Mouse (Mus musculus) midbrain, postnatal 0 days (tissue): ENCODE results near the gene Exph5. TPM values are rescaled to one million over a fixed set of nuclear protein-coding genes. Genes with fewer than 3 reads are reported as not detected.

Experiments used
- ATAC-seq: fragments of 200-750 bp; cut with Nextera tagmentation; 2 replicates; pipeline ENCODE4 v1.8.0; 2017; ENCODE audit warnings: moderate number of reproducible peaks, mild to moderate bottlenecking, moderate TSS enrichment, moderate library complexity; ENCODE audit not compliant: low FRiP score
- DNase-seq: peaks from one replicate; pipeline ENCODE4 v3.0.0-alpha.2; 2015; ENCODE audit warnings: low spot score
- H3K27ac ChIP-seq: fragments of 300-500 bp; sonication (generic); 2 replicates; pipeline ENCODE4 v1.5.1; 2014; ENCODE audit warnings: low read depth, mild to moderate bottlenecking, low read length, mixed read lengths
- H3K27me3 ChIP-seq: fragments of 300-500 bp; sonication (generic); 2 replicates; pipeline ENCODE4 v1.6.1; 2014; ENCODE audit warnings: low read length, control low read depth, mixed read lengths; ENCODE audit not compliant: insufficient read depth
- H3K36me3 ChIP-seq: fragments of 300-500 bp; sonication (generic); 2 replicates; pipeline ENCODE4 v1.6.1; 2014; ENCODE audit warnings: low read length, control low read depth, mixed read lengths; ENCODE audit not compliant: insufficient read depth
- H3K4me1 ChIP-seq: fragments of 300-500 bp; sonication (generic); 2 replicates; pipeline ENCODE4 v1.6.1; 2014; ENCODE audit warnings: mild to moderate bottlenecking, control low read depth, antibody characterized with exemption, low read length, mixed read lengths; ENCODE audit not compliant: insufficient read depth
- H3K4me2 ChIP-seq: fragments of 300-500 bp; sonication (generic); 2 replicates; pipeline ENCODE4 v1.6.1; 2014; ENCODE audit warnings: low read depth, mild to moderate bottlenecking, low read length, mixed read lengths; ENCODE audit not compliant: poor library complexity, severe bottlenecking
- H3K4me3 ChIP-seq: fragments of 300-500 bp; sonication (generic); 2 replicates; pipeline ENCODE4 v1.5.1; 2014; ENCODE audit warnings: low read depth, mild to moderate bottlenecking, low read length, moderate library complexity
- H3K9ac ChIP-seq: fragments of 300-500 bp; sonication (generic); replicated peaks from 2 replicates; pipeline ENCODE4 v1.6.1; 2014; ENCODE audit warnings: mild to moderate bottlenecking, low read length, moderate library complexity, mixed read lengths; ENCODE audit not compliant: poor library complexity, severe bottlenecking
- H3K9me3 ChIP-seq: fragments of 300-500 bp; sonication (generic); 2 replicates; pipeline ENCODE4 v1.6.1; 2016; ENCODE audit warnings: low read length, control low read depth
- CTCF ChIP-seq: IDR thresholded peaks from 2 replicates; pipeline ENCODE4 v1.5.1; 2016; ENCODE audit warnings: antibody characterized with exemption, mild to moderate bottlenecking
- WGBS: fragments of 180-500 bp; shearing (Covaris S2); extraction: QIAGEN DNeasy Blood & Tissue Kit; methylation state at CpG from one replicate; pipeline ENCODE4 v1.1.7; 2014; 5-methylcytosine and 5-hydroxymethylcytosine counted together
- microRNA-seq: library from miRNA; unstranded; fragments of <30 nt; microRNA quantifications from one replicate; pipeline ENCODE4, GENCODE M21; 2016; ENCODE audit warnings: borderline number of aligned reads
- polyA plus RNA-seq: library from polyadenylated mRNA; unstranded; fragments of >200 nt; fragmentation: Nextera tagmentation; extraction: Ambion mirVana; gene quantifications from 2 replicates; pipeline ENCODE4 v1.2.1, GENCODE M21; 2015
- total RNA-seq: library from RNA; depleted of rRNA; stranded (reverse); fragments of >200 nt; gene quantifications from 2 replicates; pipeline ENCODE4 v1.2.3, GENCODE M21; 2014; rRNA removed

The Exph5 gene
- total and polyA plus RNA-seq, 2 experiments from 2014 or later, result 0.16 to 1.3 TPM

DNA sequence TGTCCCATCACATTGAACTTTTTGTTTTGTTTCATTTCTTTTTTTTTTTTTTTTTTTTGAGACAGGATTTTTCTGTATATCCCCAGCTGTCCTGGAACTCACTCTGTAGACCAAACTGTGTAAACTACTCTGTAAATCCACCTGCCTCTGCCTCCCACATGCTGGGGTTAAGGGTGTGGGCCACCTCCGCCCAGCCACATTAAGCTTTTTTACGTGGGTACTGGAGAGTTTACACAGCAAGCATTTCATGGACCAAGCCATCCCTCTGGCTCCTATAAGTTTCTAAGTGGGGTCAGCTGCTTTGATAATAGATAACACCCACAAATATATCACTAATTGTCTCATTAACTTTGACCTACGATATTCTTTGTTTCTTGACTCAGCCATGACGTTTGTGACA lies 107.1 kb downstream of the Exph5 start:
- DNase-seq, result no peak
- ATAC-seq, result no peak
- no peaks in the 10 kb centered on the region for H3K36me3 ChIP-seq
- H3K9ac ChIP-seq, result no peak overlapping the region
- 84% methylated on average over 4 of the region's 4 CpGs for WGBS
- H3K4me1 ChIP-seq, result no peaks in the 10 kb centered on the region
- H3K4me2 ChIP-seq, result no peak overlapping the region
- TF ChIP-seq CTCF, result no peak
- H3K4me3 ChIP-seq, result no peak overlapping the region
- H3K27ac ChIP-seq, result no peak overlapping the region
- no peaks in the 10 kb centered on the region for H3K9me3 ChIP-seq
- H3K27me3 ChIP-seq, result no peaks in the 10 kb centered on the region

DNA sequence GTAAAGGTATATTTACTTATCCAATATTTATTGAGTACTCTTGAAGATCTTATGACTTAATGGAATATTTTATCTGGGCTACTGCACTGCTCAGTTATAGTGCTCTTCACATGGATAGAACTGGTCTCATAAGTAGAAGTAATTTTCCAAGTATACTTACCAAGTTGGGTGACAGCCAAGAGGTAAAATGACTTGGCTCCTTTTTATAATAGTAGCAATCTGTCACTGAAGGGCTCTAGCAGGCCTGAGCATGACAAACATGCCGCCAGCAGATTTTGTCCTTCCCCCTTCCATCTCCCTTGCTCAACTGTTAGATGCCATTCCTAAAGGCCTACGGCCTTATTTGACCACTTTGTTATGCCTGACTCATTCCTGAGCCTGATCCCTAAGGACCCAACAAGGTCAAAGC lies 107.5 kb downstream of the Exph5 start:
- no peaks in the 10 kb centered on the region for H3K36me3 ChIP-seq
- TF ChIP-seq CTCF, result no peak
- H3K4me2 ChIP-seq, result no peak overlapping the region
- no peaks in the 10 kb centered on the region for H3K4me1 ChIP-seq
- no peak overlapping the region for H3K4me3 ChIP-seq
- no peaks in the 10 kb centered on the region for H3K9me3 ChIP-seq
- no peaks in the 10 kb centered on the region for H3K27me3 ChIP-seq
- H3K9ac ChIP-seq, result no peak overlapping the region
- H3K27ac ChIP-seq, result no peak overlapping the region
- 95% methylated on average over 2 of the region's 2 CpGs for WGBS
- ATAC-seq (no peak), DNase-seq (no peak)

DNA sequence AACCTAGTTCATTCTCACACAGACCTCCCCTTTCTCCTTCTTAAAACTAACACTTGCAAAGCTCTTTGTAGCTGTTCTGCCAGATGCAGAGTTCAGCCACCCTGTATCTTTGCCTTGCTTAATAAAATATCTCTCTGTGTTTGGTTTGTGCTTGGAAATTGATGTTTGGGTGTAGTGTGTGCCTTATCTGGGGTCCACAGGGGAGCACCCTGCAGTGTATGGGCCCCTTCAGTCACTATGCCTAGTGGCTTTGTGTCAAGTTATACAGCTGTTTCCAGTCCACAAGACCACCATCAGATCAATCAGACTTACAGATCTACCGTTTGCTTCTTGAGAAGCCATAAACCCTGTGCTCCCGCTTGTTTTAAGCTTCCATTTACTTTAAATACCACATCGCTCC lies 108.0 kb downstream of the Exph5 start:
- Histone ChIP-seq H3K4me3 (no peak overlapping the region), H3K27me3 (no peaks in the 10 kb centered on the region), H3K4me1 (no peaks in the 10 kb centered on the region), H3K36me3 (no peaks in the 10 kb centered on the region), H3K9me3 (no peaks in the 10 kb centered on the region), H3K27ac (no peak overlapping the region), H3K4me2 (no peak overlapping the region), H3K9ac (no peak overlapping the region)
- ATAC-seq (no peak), DNase-seq (no peak)
- TF ChIP-seq CTCF, result no peak
- 86% methylated on average over 3 of the region's 3 CpGs for WGBS

DNA sequence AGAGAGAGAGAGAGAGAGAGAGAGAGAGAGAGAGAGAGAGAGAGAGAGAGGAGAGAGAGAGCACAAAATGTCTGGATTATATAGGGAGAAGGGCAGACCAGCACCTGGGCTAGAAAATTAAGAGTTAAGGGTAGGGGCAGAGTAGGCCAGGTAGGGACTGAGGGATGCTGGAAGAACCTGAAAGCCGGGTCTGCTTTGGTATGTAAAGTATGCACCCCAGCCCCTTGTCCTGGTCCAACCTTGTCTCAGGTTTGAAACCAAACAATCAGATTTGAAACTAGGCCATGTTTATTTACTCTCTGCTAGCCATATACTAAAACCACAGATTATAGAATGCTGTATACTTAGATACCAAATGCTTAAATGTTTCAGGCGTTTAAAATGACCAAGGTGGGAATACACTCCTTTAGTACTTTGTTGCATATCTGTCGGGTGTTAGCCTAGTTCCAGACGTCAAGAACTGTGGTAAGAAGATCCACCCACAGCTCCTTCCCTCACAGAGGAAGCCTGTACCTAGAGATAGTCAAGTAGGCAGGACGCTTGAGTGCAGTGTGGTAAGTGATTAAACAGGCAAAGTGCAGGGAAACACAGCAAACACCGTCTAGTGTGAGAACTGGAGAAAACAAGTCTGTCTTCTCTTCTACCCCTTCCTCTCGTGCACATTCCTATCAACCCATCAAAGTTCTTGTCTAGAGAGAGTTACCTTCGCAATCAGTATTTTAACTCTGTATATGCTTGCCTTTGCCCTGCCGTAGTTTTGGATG lies 120.8 kb downstream of the Exph5 start:
- H3K4me3 ChIP-seq, result no peak overlapping the region
- no peaks in the 10 kb centered on the region for H3K36me3 ChIP-seq
- no peak for ATAC-seq
- H3K27me3 ChIP-seq, result no peaks in the 10 kb centered on the region
- no peak for TF ChIP-seq CTCF
- H3K27ac ChIP-seq, result no peak overlapping the region
- no peaks in the 10 kb centered on the region for H3K4me1 ChIP-seq
- no peak overlapping the region for H3K9ac ChIP-seq
- no peak overlapping the region for H3K4me2 ChIP-seq
- H3K9me3 ChIP-seq, result no peaks in the 10 kb centered on the region
- DNase-seq, result no peak
- 80% methylated on average over 9 of the region's 9 CpGs for WGBS

- WGBS, result 92% methylated on average over 3 of the region's 3 CpGs
- no peak overlapping the region for H3K4me3 ChIP-seq
- ATAC-seq, result no peak
- no peak overlapping the region for H3K27ac ChIP-seq
- H3K9ac ChIP-seq, result no peak overlapping the region
- no peaks in the 10 kb centered on the region for H3K9me3 ChIP-seq
- no peak for TF ChIP-seq CTCF
- no peaks in the 10 kb centered on the region for H3K27me3 ChIP-seq
- H3K4me1 ChIP-seq, result no peaks in the 10 kb centered on the region
- no peaks in the 10 kb centered on the region for H3K36me3 ChIP-seq
- DNase-seq, result no peak
- H3K4me2 ChIP-seq, result no peak overlapping the region
These were observed 125.3 kb downstream of the Exph5 start for GRCm38 (mm10) chr9:53426726-53427125.

Small RNAs within 50 kb of the gene (microRNA-seq; reads per million reads assigned to microRNA genes)
- gene Mir130c, result not detected

Other genes with a start within 250 kb of the Exph5 start
- gene Ddx10, start 53.6 kb upstream of the Exph5 start, total RNA-seq, result 10.0 and 10.9 TPM in 2 replicates
- gene Ddx10, start 53.6 kb upstream of the Exph5 start, polyA plus RNA-seq, result 18.2 and 19.3 TPM in 2 replicates
- 5.9 TPM in 2 replicates for gene Kdelc2, start 82.4 kb downstream of the Exph5 start, total RNA-seq
- 6.4 and 7.0 TPM in 2 replicates for gene Kdelc2, start 82.4 kb downstream of the Exph5 start, polyA plus RNA-seq
- 0.71 TPM in 1 of 2 replicates, not detected in the other for gene 4930550C14Rik, start 100.7 kb downstream of the Exph5 start, total RNA-seq
- 0.36 and 0.49 TPM in 2 replicates for gene 4930550C14Rik, start 100.7 kb downstream of the Exph5 start, polyA plus RNA-seq
- 6.7 and 9.7 TPM in 2 replicates for gene Atm, start 235.1 kb downstream of the Exph5 start, total RNA-seq
- 3.2 and 4.4 TPM in 2 replicates for gene Atm, start 235.1 kb downstream of the Exph5 start, polyA plus RNA-seq
- 11.3 and 15.1 TPM in 2 replicates for gene Npat, start 235.4 kb downstream of the Exph5 start, total RNA-seq
- 7.8 and 8.3 TPM in 2 replicates for gene Npat, start 235.4 kb downstream of the Exph5 start, polyA plus RNA-seq